Mouse (Mus musculus) gastrocnemius, postnatal 14 days (tissue): ENCODE data around the gene Olfr1301. TPM values are rescaled to one million over a fixed set of nuclear protein-coding genes. Genes with fewer than 3 reads are reported as not detected.

Source experiments
- DNase-seq: peaks from one replicate; pipeline ENCODE4 v3.0.0; 2021; ENCODE audit warnings: mixed read lengths
- intact Hi-C: fragments of 180-260 bp; cut with DNase I; formaldehyde crosslinking; loops from one replicate; pipeline ENCODE4 v1.15.1; 2025; ENCODE audit warnings: low total_unique reads
- long read RNA-seq, 2 experiments: library from polyadenylated mRNA; stranded (forward); transcript quantifications; one replicate each; pipeline ENCODE4 v2.0.0; 2021
- total RNA-seq, 2 experiments: library from RNA; stranded (reverse); gene quantifications; 2 replicates each; pipeline ENCODE4 v1.2.3; 2021

Olfr1301 gene
- total RNA-seq, result not detected
- long read RNA-seq, experiment 1, result 0 reads
- long read RNA-seq, experiment 2, result 0 reads

- DNase-seq, result no peak
- intact Hi-C loops, result no loop called here
These were observed at the start of gene Olfr1301 for GRCm38 (mm10) chr2:111750706-111751105. Gene Olfr1301 (plus strand): TSS chr2:111751006.

- intact Hi-C loops, result no loop called here
These were observed 24.1 kb upstream of the Olfr1301 start for GRCm38 (mm10) chr2:111726739-111727138.

GRCm38 (mm10) chr2:111777129-111777528 lies 26.3 kb downstream of the Olfr1301 start, which contains the start of gene Olfr1302:
Gene Olfr1302 (plus strand): TSS chr2:111777429.
- intact Hi-C loops, result no loop called here
- DNase-seq, result no peak

More at GRCm38 (mm10) chr2:111726739-111727138, 24.1 kb upstream of the Olfr1301 start:
- DNase-seq, result no peak

Other genes with a start within 250 kb of the Olfr1301 start
- not detected for gene Olfr1293-ps, start 225.8 kb upstream of the Olfr1301 start, total RNA-seq
- not detected for gene Olfr1294, start 210.7 kb upstream of the Olfr1301 start, total RNA-seq
- not detected for gene Olfr1295, start 181.3 kb upstream of the Olfr1301 start, total RNA-seq
- gene Olfr1297, start 124.5 kb upstream of the Olfr1301 start, total RNA-seq, result not detected
- not detected for gene Olfr1298, start 101.8 kb upstream of the Olfr1301 start, total RNA-seq
- gene Olfr1299, start 89.6 kb upstream of the Olfr1301 start, total RNA-seq, result not detected
- not detected for gene Olfr1302, start 26.4 kb downstream of the Olfr1301 start, total RNA-seq
- gene Olfr1303, start 69.3 kb downstream of the Olfr1301 start, total RNA-seq, result not detected
- gene Olfr1305, start 126.1 kb downstream of the Olfr1301 start, total RNA-seq, result not detected
- gene Olfr1306, start 165.3 kb downstream of the Olfr1301 start, total RNA-seq, result not detected
- gene Olfr1307, start 198.4 kb downstream of the Olfr1301 start, total RNA-seq, result not detected
- not detected for gene Olfr1308, start 213.9 kb downstream of the Olfr1301 start, total RNA-seq
- gene Olfr1309, start 239.3 kb downstream of the Olfr1301 start, total RNA-seq, result not detected